Mouse (Mus musculus) spleen, adult 2 months (tissue): ENCODE results near the gene Ifnar1.

Experiments
- CTCF ChIP-seq: fragments of 200-500 bp; IDR thresholded peaks from 2 replicates; pipeline ENCODE4 v1.5.1; 2011; ENCODE audit warnings: mild to moderate bottlenecking, inconsistent platforms; ENCODE audit not compliant: insufficient read depth, insufficient read length, insufficient replicate concordance; ENCODE audit errors: extremely low read depth
- POLR2A ChIP-seq: fragments of 200-500 bp; IDR thresholded peaks from 2 replicates; pipeline ENCODE4 v1.6.1; 2011; ENCODE audit warnings: low read depth, low read length, inconsistent platforms

GRCm38 (mm10) chr16:91447512-91447900 lies 37.5 kb upstream of the Ifnar1 start:
- no peak for TF ChIP-seq POLR2A
- TF ChIP-seq CTCF: no peak
